Mouse (Mus musculus) spleen, adult 12 weeks (tissue): ENCODE data around the gene Amh.
"Not testable (repeated sequence)": the region's sequence is repeated elsewhere in the genome, so short reads cannot be mapped to it uniquely, and the experiment has no call there.

ENCODE experiments used
- DNase-seq: peaks from one replicate; pipeline ENCODE4 v3.0.0; 2022; ENCODE audit warnings: low spot score

The Amh gene

DNA sequence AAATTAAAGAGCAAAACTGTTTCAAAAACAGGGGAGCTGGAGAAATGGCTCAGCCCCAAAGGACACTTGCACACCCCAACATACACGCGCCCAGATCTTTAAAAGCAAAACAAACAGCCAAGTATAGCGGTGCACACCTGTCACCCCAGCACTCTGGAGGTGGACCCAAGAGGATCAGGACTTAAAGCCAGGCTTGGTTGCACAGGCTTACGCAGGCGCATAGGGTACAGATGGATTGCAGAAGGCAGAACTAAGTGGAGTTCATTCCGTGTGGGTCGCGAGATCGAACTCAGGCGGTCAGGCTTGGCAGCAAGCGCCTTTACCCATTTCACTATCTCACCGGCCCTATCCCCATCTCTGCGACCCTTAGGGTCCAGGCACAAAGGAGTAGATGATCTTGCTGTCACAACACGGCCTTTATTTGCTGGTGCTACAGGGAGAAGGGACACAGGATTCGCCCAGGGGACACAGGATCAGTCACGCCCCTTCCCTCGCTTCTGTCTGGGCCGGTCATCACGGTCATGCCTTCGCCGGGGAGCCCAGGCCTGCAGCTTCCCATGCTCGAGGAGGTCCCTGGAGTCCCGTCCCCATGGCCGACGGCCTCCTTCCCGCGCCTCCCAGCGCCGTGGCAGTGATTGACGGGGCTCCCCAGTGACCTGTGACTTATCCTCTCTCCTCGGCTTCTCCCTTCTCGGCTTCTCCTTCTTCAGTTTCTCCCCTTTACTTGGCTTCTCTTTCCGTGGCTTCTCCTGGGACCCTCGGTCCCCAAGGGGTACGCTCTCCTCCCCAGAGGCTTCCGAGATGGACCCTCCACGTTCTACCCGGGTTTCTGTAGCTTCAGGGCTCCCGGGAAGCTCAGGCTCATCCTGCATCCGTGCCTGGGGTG, 3.3 kb downstream of the Amh start:
- no peak for DNase-seq

DNA sequence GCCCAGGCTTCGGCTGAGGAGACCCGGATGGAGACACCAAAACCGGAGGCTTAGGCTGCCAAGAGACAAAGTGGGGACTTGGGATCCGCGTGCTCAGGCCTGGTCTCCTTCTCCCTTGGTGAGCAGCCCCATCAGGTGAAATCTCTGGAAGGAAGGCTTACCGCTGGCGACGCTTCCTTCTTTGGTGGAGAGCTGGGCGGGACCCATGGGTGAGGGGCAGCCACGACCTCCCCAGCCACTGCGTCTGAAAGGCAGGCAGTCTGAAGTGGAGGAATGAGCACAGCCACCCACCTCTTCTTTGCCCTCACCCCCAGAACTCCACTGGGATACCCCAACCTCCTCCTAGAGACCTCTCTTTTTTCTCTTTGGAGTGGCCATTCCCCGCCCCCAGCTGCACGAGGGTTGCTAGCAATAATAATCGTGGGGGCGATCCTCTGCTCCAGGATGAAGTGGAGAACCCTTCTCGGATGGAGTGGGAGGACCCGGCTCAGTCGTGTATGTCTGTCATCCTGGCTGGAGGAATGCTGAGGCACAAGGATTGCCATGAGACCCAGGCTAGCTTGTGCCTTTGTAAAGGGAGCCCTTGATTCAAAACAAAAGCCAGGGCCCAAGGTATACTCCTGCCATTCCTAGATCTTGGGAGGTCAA, 4.1 kb downstream of the Amh start:
- no peak for DNase-seq

DNA sequence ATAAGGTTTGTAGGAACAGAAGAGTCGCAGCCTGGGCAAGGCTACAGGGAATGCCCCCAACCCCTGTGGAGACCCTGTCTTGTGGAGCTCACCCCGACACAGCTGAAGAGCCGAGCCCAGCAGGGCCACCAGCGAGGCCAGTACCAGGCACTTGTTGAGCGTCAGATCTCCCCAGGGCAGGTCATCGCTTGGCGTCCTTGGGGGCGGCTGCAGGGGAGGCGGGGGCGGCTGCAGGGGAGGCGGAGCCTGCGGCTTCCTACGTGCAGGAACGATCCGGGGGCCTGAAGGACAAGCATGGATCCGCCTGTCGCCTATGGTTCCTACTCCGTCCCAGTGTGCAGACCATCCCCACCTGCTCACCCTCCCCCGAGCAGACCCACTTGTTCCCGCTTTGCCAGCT, 5.0 kb downstream of the Amh start:
- DNase-seq = no peak

DNA sequence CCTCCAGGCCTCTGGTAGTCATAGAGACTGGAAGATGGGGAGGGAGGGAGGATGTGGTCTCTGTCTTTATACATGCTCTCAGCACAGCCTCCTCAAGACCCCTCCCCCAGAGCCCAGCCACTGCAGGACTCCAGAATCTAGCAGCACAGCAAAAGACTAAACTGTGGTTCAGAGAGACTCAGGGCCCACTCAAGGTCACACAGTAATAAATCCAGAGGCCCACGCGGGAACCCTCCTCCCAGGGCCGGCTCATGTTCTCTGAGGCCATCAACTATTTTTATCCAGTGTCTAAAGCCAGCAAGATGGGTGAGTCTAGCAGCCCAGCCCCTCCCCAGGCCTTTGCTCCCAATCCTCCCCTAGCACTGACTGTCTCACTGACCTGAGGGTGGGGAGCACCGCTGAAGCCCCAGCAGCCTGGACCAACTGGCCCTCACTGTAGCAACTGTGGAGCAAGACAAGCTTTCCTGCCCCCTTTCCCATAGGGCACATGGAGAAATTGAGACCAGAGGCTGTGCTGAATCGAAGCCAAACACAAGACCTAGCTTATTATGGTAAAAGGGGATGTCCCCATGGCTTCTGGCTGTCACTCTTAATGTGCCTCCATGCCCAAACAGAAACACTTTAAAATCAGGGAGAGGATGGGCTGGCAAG, 7.5 kb downstream of the Amh start:
- DNase-seq = no peak

DNA sequence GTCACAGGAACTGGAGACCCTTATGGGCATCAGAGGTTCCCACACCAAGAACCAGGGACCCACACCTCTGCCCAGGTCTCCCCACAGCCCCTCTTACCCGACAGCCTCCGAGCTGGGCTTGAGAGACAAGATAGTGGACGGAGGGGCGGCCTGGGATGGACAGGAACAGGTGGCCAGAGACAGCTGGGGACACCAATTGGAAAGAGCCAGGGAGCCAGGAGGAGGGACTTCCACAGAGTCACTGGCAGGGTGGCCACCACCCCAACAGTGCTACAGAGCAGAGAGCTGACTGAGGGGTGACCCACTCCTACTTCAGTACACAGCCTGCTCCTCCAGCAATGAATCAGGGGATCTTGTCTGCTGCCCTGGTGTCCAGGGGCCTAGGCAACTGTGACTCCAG, 8.3 kb downstream of the Amh start, which contains the start of gene Jsrp1:
Jsrp1 (minus strand) TSS at position 133 of the 400 bp plus-strand sequence.
- DNase-seq = no peak

DNA sequence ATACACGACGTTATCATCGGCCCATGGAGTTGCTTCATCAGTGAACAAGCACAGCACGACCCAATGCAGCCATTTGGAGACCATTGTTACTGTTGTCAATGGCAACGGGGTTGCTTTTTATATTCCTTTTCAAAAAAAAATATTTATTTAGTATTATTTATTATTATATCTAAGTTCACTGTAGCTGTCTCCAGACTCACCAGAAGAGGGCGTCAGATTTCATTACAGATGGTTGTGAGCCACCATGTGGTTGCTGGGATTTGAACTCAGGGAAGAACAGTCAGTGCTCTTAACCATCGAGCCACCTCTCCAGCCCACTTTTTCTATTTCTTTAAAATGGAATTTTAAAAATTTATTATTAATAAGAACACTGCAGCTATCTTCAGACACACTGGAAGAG, 9.8 kb downstream of the Amh start:
- DNase-seq = no peak

DNA sequence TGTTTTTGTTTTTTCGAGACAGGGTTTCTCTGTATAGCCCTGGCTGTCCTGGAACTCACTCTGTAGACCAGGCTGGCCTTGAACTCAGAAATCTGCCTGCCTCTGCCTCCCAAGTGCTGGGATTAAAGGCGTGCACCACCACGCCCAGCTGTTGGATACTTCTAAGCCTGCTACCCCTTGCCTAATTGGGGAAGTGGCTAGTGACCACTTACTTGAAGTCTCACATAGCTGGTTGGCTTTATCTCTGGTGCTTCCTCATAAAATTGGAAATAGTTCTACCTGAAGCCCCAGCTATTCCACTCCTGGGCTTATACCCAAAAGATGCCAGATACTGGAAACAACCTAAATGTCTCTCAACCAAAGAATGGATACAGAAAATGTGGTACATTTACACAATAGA, 11.3 kb downstream of the Amh start:
- not testable (repeated sequence) for DNase-seq

DNA sequence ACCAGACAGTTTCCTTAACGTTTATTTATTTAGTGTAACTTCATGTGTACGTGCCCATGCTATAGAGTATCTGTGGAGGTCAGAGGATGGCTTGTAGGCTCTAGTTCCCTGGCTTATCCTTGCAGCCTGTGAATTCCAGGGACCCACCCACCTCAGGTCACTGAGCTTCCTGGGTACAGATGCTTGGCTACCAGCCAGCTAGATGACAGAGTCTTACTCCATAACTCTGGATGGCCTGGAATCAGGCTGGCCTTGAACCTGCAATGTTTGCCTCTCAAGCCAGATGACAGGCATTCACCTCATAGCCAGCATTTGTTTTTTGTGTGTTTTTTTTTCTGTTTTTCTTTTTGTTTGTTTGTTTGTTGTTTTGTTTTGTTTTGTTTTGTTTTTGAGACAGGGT, 12.1 kb downstream of the Amh start:
- no peak for DNase-seq

DNA sequence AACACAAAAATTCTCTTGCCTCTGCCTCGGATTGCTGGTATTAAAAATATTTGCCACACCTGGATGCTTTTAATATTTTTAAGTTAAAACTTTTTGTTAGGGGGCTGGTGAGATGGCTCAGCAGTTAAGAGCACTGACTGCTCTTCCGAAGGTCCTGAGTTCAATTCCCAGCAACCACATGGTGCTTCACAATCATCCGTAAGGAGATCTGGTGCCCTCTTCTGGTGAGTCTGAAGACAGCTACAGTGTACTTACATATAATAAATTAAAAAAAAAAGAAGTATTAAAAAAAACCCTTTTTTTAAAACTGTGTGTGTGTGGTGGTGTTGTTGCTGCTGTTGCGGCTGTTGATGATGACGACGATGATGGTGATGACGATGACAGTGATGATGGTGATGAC, 12.9 kb downstream of the Amh start:
- DNase-seq = not testable (repeated sequence)

DNA sequence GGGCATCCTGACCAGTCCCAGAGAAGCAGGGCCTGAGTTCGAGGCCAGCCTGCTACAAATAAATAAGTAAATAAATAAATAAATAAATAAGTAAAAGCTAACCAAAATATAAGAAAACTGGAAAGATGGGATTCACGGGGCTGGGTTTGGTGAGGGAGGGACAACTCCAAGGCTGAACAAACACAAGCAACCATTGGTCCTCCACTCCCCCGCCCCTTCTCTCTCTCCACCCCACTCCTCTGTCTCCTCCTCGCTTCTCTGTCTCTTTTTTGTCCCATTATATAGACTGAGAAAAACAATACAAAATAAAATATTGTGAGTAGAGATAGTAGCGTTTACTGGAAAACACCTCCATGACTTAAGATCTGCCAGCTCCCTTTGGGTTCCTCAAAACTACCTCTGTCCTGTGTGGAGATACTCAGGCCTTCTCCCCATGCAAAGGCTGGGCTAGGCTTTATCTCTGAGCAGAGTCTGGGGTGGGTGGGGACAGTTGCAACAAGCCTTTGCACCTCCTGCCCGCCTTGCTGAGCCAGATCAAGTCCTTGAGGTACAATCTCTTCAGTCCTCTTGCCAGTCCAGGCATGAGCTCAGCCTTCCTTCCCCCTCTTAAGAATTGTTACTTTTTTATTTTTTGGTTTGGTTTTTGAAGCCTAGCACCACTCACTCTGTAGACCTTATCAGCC, 13.7 kb downstream of the Amh start:
- peak; percentile 61 for DNase-seq

DNA sequence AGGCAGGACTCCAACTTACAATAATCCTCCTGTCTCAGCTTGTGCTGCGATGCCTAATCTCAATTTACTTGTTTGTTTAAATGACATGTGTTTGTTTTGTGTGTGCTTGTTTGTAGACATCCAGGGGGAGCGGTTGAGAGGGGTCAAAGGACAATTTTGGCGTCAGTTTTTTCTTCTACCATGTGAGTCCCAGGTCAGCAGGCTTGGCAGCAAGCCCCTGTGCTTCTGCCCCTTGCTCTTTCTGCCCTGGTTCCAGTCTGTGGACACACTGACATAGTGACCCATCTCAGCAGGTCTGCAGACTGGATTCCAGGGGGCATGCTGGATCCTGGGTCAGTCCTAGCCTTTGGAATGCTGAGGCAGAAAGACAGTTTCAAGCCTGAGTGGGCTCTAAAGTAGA, 14.4 kb downstream of the Amh start:
- DNase-seq = no peak

DNA sequence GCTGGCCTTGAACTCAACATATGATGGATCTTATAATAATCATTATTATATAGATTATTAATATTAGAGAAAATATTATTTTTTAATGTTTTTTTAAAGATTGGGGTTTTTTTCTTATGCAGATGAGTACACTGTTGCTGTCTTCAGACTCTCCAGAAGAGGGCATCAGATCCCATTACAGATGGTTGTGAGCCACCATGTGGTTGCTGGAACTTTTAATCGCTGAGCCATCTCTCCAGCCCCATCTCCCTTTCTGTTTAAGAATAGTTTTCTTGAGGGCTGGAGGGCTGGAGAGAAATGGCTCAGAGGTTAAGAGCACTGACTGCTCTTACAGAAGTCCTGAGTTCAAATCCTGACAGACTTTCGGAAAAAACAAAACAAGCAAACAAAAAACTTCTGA, 16.9 kb downstream of the Amh start:
- DNase-seq = no peak

DNA sequence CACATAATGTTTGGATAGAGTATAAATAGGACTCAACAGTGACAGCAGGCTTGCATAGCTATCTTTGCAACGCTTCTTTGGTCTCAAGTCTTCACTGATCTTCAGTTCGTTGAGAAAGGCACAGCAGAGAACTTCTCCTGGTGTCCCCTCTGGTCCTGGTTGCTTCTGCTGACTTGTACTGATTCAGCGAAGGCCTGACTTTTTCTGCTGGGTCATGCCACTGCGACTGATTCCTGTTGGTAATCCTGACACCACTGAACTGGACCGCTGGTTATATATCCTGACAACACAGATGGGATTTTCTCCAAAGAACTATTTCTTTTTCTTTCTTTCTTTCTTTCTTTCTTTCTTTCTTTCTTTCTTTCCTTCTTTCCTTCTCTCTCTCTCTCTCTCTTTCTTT, 17.5 kb downstream of the Amh start:
- no peak for DNase-seq

DNA sequence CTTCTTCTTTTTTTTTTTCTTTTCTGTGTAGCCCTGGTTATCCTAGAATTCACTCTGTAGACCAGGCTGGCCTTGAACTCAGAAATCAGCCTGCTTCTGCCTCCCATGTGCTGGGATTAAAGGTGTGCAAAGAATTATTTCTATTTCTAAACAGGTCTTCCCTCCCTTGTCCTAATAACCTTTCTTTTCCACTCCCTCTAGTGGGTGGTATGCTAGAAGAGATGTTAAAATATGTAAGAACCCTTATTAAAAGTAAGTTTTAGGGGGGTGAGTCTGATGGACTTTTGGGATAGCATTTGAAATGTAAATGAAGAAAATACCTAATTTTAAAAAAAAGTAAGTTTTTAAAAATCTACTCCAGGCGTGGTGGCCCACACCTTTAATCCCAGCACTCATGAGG, 18.3 kb downstream of the Amh start:
- DNase-seq = no peak

DNA sequence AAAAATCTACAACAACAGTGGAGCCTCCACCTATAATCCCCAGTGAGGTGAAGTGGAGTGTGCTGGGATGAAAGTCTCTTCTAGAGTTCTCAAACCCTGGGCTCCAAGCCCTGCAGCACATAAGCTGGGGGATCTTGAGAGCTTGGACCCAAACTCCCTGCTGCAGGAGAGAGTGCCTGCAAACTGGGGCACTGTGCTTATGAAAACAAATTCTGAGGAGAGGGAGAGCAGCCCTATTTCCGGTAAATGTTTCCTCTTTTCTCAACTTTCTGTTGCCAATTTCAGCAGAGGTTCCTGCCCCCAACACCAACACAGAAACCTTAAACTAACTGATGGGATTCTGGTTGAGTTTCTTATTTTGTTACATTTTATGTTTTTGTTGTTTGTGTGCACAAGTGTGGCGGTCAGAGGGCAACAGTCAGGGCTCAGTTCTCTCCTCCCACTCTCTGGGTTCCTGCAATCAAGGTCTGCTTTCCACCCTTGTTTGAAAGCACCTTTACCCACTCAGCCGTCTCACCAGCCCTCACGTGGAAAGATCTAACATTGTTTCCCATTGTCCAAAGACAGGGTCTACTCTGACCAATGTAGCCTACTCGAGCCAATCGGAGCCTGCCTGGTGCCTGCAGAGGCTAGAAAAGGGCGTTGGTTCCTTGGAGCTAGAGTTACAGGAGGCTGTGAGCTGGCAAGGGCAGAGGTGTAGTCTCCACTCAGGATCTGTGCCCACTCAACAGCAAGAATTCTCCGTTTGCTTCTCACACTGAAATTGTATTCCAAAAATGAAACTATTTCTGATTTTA, 19.0 kb downstream of the Amh start:
- no peak for DNase-seq

DNA sequence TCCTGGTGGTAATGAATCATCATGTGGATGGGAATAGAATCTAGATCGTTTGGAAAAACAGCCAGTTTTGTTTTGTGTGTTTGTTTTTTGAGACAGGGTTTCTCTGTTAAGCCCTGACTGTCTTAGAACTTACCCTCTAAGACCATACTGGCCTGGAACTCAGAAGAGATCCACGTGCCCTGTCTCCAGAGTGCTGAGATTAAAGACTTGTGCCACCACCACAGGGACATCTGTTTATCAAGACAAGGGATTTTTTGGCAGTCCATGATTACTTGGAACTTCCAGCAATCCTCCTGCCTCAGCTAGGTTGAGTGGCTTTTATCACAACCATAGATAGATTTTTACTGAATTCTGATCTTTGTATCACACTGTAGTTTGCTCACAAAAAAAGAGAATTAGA, 19.8 kb downstream of the Amh start:
- no peak for DNase-seq

DNA sequence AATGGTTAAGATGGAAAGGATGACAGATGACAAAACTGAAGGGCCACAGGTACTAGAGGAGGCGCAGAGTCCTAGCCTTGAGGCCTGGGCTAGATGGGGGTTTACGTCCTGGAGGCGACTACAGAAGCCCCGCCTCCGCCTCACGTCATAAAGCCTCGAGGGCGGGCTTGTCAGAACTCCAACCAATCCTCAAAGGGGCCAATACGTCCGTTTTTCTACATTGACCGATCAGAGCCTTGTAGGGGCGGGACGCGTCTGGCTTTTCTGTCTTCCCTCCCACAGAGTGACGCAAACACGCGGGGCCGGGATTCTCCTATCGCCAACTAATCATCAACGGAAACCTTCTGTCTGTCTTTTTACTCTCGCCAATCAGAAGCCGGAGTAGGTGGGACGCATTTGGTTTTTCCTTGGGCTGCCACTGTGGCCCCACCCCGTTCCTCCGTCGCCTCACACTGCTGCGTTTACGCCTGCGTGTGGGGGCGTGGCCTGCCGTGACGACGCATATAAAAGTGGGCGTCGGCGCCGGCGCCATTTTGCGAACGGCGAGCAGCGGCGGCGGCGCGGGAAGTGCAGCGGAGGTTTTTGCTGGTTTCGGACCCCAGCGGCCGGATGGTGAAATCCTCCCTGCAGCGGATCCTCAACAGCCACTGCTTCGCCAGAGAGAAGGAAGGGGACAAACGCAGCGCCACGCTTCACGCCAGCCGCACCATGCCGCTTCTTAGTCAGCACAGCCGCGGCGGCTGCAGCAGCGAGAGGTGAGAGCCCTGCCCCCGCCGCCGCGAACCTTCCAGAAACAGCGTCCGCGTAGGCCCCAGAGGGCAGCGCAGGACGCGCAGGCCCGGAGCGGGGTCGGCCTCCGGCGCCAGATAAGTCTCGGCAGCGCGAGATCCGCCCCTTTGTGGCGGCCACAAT, 21.4 kb downstream of the Amh start, which contains the start of gene Oaz1:
Oaz1 (plus strand) TSS at position 506 of the 912 bp plus-strand sequence.
- DNase-seq = peak; percentile 96

DNA sequence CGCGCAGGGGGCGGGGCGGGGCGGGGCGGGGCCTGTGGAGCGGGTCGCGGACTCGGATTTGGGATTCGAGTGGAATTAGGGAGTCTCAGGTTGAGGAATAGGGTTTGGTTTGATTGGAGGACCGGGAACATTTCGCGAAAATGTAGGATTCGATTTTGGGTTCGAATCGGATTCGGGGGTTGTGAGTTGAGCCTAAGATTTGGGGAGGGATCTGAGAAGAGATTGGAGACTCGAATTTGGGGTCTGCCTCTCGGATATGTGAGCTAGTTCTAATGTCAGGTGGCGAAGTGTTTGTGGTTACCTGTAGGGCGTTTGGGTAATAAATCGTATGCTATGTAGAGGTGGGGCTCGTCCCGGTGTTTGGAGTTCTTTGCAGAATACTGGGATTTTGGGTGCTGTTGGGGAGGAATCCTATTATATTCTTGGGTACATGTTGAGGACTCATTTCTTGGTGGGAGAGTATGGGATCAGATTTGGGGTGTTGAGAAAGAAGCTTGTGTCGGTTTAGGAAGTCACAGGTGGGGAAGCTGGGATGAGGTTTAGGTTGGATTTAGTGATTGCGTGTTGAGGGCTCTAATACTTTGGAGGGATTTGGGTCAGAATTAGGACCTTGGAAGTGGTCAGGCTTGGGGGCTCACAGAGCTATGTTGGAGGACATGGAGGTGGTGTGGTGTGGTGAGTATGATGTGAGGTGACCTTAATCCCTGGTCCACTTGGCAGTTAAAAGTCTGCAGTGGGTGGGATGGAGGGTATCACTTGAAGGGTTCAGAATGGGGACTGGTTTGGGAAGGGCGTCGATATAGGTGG, 22.2 kb downstream of the Amh start:
- DNase-seq = no peak

DNA sequence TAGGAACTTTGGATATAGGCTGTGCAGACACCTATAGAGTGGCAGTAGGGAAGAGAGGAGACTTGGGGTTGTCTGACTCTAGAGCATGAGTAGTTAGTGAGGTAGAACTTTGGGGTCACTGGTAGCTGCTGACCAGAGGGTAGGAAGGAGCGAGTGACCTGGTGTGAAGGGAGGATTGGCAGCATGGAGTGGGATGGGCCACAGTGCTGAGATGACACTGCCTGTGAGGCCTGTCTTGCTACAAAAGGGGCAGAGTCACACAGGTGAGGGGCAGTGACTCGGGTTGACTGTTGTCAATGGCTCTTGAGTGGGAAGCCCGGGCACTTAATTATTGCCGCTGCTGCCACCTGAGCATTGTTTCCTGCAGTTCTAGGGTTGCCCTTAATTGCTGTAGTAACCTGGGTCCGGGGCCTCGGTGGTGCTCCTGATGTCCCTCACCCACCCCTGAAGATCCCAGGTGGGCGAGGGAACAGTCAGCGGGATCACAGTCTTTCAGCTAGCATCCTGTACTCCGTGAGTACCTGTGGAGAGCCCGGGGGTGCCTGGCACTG, 22.9 kb downstream of the Amh start:
- no peak for DNase-seq
